Mouse (Mus musculus) embryonic facial prominence, embryonic 12.5 days (tissue): ENCODE results near the gene Zfp143. TPM values are rescaled to one million over a fixed set of nuclear protein-coding genes. Genes with fewer than 3 reads are reported as not detected.
"Not testable (repeated sequence)": the region's sequence is repeated elsewhere in the genome, so short reads cannot be mapped to it uniquely, and the experiment has no call there.

Source experiments
- ATAC-seq: fragments of 200-750 bp; cut with Nextera tagmentation; 2 replicates; pipeline ENCODE4 v1.8.0; 2017; ENCODE audit not compliant: insufficient number of reproducible peaks, insufficient read depth, low FRiP score, low TSS enrichment
- H3K27ac ChIP-seq: fragments of 300-500 bp; sonication (generic); 2 replicates; pipeline ENCODE4 v1.5.1; 2016; ENCODE audit warnings: mild to moderate bottlenecking
- H3K27me3 ChIP-seq: fragments of 300-500 bp; sonication (generic); 2 replicates; pipeline ENCODE4 v1.6.1; 2016; ENCODE audit warnings: mild to moderate bottlenecking, moderate library complexity
- H3K36me3 ChIP-seq: fragments of 300-500 bp; sonication (generic); 2 replicates; pipeline ENCODE4 v1.6.1; 2016; ENCODE audit warnings: mild to moderate bottlenecking
- H3K4me1 ChIP-seq: fragments of 300-500 bp; sonication (generic); 2 replicates; pipeline ENCODE4 v1.6.1; 2016
- H3K4me2 ChIP-seq: fragments of 300-500 bp; sonication (generic); replicated peaks from 2 replicates; pipeline ENCODE4 v1.6.1; 2016; ENCODE audit warnings: mild to moderate bottlenecking, moderate library complexity
- H3K4me3 ChIP-seq: fragments of 300-500 bp; sonication (generic); 2 replicates; pipeline ENCODE4 v1.5.1; 2016; ENCODE audit warnings: mild to moderate bottlenecking
- H3K9ac ChIP-seq: fragments of 300-500 bp; sonication (generic); 2 replicates; pipeline ENCODE4 v1.6.1; 2016; ENCODE audit warnings: mild to moderate bottlenecking, moderate library complexity
- H3K9me3 ChIP-seq: fragments of 300-500 bp; sonication (generic); 2 replicates; pipeline ENCODE4 v1.6.1; 2016; ENCODE audit warnings: mild to moderate bottlenecking, moderate library complexity
- WGBS: fragments of 180-500 bp; shearing (Covaris S2); methylation state at CpG from one replicate; pipeline ENCODE4 v1.1.7; 2016; 5-methylcytosine and 5-hydroxymethylcytosine counted together
- polyA plus RNA-seq: library from polyadenylated mRNA; unstranded; fragments of >200 nt; fragmentation: Nextera tagmentation; extraction: Ambion mirVana; gene quantifications from 2 replicates; pipeline ENCODE4 v1.2.1, GENCODE M21; 2016

Zfp143 gene
- polyA plus RNA-seq, 1 experiment from 2014 or later, result 21.8 TPM

DNA sequence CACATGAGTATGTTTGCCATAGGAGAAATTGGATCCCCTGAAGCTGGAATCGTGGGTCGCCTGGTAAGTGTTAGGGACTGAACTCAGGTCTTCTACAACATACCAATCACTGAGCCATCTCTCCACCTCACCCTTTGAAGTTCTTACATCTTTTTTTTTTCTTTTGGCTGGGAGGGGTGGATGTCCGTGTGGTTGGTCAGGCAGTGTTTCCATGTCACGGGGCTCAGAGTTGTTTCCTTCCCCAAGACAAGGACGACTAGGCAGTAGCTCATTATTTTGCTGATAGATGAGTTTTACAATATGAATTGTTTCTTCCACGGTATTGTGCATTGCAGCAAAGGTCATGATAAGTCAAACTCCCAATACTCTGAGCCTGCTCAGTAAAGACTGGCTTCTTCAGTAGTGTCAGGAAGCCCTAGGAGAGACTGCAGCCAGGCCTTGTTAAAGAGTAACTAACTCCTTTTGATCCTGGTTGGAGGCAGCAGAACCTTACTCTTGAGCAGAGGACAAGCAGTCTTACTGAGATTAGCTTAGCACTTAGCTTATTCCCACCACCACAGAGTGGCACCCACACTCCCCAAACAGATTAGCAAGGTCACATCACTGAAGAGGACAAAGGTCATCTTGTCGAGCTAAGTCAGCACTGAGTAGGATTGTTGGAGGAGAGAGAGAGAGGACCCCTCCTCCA, 36.2 kb downstream of the Zfp143 start:
- Histone ChIP-seq H3K4me3 (no peak overlapping the region), H3K36me3 (peaks cover 50% of the 10 kb centered on the region), H3K9ac (no peak overlapping the region), H3K27ac (no peak overlapping the region), H3K4me2 (no peak overlapping the region), H3K27me3 (no peaks in the 10 kb centered on the region), H3K9me3 (no peaks in the 10 kb centered on the region), H3K4me1 (0 out of 2 replicates have a peak, but pooled peaks cover 3% of the 10 kb centered on the region)
- ATAC-seq, result no peak
- WGBS, result 62% methylated on average over 7 of the region's 7 CpGs

DNA sequence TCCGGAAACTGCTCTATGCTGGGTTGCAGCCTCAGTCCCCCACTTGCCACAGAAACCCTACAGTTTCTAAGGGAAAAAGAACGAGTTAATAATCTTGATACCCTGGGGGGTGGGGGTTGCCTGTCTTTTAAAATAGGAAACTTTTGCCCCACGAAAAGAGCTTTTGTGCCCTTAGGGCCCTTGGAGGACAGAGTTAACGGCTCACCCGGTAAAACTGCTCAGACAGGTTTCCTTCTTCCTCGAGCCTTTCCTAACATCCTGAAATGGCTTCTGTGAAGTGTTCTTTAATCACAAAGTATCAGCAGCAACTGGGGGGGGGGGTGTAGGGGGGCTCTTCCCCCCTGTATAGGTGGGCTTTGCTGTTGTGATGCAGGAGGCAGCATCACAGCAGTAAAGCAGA, 39.8 kb downstream of the Zfp143 start:
- peaks cover 17% of the 10 kb centered on the region for H3K36me3 ChIP-seq
- no peaks in the 10 kb centered on the region for H3K9me3 ChIP-seq
- no peak overlapping the region for H3K4me2 ChIP-seq
- no peak overlapping the region for H3K27ac ChIP-seq
- H3K4me1 ChIP-seq, result 0 out of 2 replicates have a peak, but pooled peaks cover 3% of the 10 kb centered on the region
- no peak overlapping the region for H3K9ac ChIP-seq
- WGBS, result 19% methylated on average over 6 of the region's 6 CpGs
- H3K4me3 ChIP-seq, result no peak overlapping the region
- no peak for ATAC-seq
- H3K27me3 ChIP-seq, result no peaks in the 10 kb centered on the region

DNA sequence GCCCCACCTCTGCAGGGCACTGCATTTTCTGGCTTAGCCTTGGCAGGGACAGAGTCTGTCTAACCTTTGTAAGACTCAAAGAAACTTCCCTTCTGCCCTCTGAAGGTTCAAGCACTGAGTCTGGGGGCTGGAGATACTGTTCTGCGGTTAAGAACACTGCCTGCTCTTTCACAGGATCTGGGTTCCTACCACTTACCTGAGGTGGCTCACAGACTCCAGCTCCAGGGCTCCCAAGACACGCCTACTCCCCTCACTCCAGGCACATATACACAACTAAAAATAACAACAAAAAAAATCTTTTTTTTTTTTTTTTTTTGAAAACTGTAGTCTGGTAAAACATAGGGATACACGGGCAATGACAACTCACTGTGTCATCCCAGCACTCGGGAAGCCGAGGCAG, 40.2 kb downstream of the Zfp143 start:
- H3K9me3 ChIP-seq, result no peaks in the 10 kb centered on the region
- no peak overlapping the region for H3K9ac ChIP-seq
- no peak for ATAC-seq
- peaks cover 13% of the 10 kb centered on the region; the same call in 1 of the 2 replicates for H3K36me3 ChIP-seq
- WGBS, result 59% methylated on average over 5 of the region's 5 CpGs
- no peak overlapping the region for H3K27ac ChIP-seq
- H3K27me3 ChIP-seq, result no peaks in the 10 kb centered on the region
- 0 out of 2 replicates have a peak, but pooled peaks cover 3% of the 10 kb centered on the region for H3K4me1 ChIP-seq
- no peak overlapping the region for H3K4me2 ChIP-seq
- no peak overlapping the region for H3K4me3 ChIP-seq

DNA sequence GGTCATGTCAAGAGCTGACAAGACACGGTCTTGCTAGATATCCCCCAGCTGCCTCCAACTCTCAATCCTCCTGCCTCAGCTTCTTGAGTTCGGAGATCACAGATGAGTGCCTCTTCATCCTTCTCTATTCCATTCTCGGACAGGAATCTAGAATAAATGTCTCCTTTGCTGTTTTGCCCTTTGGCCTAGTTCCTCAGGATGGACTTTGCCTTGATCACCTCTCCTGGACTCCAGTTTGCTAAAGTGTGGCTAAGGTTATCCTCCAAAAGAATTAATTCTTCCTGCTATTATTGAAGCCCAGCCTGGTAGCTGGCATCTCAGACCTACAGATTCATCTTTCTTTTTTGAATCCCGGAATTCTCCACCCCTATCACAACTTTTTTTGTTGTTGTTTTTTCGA, 44.0 kb downstream of the Zfp143 start:
- H3K36me3 ChIP-seq, result no peaks in the 10 kb centered on the region
- H3K4me2 ChIP-seq, result no peak overlapping the region
- no peak for ATAC-seq
- H3K9ac ChIP-seq, result no peak overlapping the region
- no peaks in the 10 kb centered on the region for H3K9me3 ChIP-seq
- H3K4me3 ChIP-seq, result no peak overlapping the region
- 85% methylated on average over 5 of the region's 5 CpGs for WGBS
- no peak overlapping the region for H3K27ac ChIP-seq
- peaks cover 12% of the 10 kb centered on the region for H3K4me1 ChIP-seq
- no peaks in the 10 kb centered on the region for H3K27me3 ChIP-seq

DNA sequence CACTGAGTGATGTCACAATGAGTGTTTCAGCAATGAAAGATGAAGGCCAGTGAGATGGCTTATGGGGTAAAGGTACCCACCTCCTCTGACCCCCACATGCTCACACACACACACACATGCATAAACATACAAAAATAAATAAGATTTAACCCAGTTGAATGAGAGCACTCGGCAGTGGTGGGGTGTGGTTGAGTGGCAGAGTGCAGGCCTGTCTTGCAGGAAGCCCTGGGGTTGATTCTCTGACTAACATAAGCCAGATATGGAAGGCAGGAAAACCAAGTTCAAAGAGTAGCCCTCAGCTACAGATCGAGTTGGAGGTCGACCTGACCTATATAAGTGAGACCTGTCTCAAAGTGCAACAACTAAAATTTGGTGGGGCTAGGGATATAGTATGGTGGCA, 45.6 kb downstream of the Zfp143 start:
- no peak for ATAC-seq
- no peaks in the 10 kb centered on the region for H3K9me3 ChIP-seq
- no peak overlapping the region for H3K27ac ChIP-seq
- H3K36me3 ChIP-seq, result no peaks in the 10 kb centered on the region
- H3K4me3 ChIP-seq, result no peak overlapping the region
- H3K4me1 ChIP-seq, result peaks cover 15% of the 10 kb centered on the region
- H3K9ac ChIP-seq, result no peak overlapping the region
- 54% methylated on average over 3 of the region's 3 CpGs for WGBS
- no peak overlapping the region for H3K4me2 ChIP-seq
- H3K27me3 ChIP-seq, result no peaks in the 10 kb centered on the region

DNA sequence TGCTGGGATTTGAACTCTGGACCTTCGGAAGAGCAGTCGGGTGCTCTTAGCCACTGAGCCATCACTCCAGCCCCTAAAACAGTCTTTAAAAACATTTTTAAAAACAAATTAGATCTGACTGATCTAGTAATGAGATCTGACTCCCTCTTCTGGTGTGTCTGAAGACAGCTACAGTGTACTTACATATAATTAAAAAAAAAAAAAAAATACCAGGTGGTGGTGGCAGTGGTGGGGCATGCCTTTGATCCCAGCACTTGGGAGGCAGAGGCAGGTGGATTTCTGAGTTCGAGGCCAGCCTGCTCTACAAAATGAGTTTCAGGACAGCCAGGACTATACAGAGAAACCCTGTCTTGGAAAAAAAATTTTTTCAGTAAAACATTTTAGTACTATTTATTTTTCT, 47.5 kb downstream of the Zfp143 start:
- 90% methylated on average over 3 of the region's 3 CpGs for WGBS
- not testable (repeated sequence) for H3K36me3 ChIP-seq, H3K4me2 ChIP-seq, H3K9me3 ChIP-seq, H3K4me3 ChIP-seq, ATAC-seq, H3K27me3 ChIP-seq, H3K27ac ChIP-seq, H3K9ac ChIP-seq
- H3K4me1 ChIP-seq, result peaks cover 15% of the 10 kb centered on the region

DNA sequence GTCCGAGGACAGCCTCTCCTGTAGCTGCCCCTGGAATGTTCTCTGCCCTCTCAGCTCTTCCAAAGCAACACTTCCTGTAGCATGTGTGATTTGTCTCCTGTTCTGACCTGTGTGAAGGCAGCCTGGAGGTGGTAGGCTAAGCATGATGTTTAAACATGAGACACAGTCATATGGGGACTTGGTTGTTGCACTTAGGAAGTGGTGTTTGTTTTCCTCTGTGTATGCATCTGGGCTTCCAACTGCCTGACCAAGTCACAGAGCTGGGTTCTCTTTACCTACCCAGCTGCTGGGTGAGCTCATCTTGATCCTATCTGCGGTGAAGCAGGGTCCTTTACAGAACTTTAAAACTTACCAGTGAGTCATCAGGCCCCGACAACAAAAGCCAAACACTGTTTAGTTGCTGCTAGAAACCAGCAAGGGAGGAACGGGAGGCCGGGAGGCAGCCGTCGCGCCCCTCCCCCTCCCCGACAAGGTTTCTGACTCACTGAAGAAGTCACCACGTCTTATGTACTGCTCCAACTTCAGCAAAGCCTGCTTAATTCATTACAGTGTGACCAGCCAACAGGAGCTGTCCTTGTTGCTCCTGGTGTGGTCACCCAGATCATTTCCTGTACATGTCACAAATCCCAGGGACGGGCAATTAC, 48.1 kb downstream of the Zfp143 start:
- WGBS, result 9% methylated on average over 11 of the region's 11 CpGs
- H3K9me3 ChIP-seq, result no peaks in the 10 kb centered on the region
- no peaks in the 10 kb centered on the region for H3K27me3 ChIP-seq
- 0 out of 2 replicates have a peak overlapping the region, but pooled peaks have one; percentile 5 for H3K9ac ChIP-seq
- no peak for ATAC-seq
- H3K36me3 ChIP-seq, result no peaks in the 10 kb centered on the region
- H3K4me1 ChIP-seq, result peaks cover 15% of the 10 kb centered on the region
- peak overlapping the region; percentile 30; the same call in 1 of the 2 replicates for H3K27ac ChIP-seq
- H3K4me3 ChIP-seq, result no peak overlapping the region
- H3K4me2 ChIP-seq, result peak overlapping the region; percentile 36

DNA sequence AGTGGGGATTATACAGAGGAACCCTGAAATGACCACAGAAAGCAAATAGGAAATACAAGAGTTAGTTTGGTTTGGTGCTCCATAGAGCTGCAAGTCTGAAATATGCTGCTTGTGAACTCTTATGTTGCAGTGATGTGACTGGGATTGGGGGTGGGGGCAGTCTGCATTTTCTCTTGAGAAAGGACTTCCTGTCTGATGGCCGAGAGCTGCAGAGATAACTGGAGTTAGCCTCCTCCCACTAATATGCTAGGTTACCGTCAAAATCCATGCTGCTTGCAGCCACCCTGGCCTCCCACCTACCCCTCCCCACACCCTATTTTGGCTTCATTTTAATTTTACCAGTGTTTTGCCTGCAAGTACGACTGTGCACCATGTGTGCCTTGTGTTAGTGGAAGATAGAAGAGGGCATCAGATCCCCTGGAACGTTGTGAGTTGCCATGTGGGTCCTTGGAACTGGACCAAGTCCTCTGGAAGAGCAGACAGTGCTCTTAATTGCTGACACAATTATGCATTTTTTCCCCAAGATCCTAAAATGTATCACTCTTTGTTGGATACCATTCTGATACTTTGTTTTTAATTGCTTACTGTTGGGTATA, 49.1 kb downstream of the Zfp143 start:
- Histone ChIP-seq H3K4me3 (no peak overlapping the region), H3K27ac (no peak overlapping the region), H3K9ac (no peak overlapping the region), H3K4me2 (no peak overlapping the region), H3K9me3 (no peaks in the 10 kb centered on the region), H3K4me1 (peaks cover 19% of the 10 kb centered on the region), H3K27me3 (no peaks in the 10 kb centered on the region), H3K36me3 (no peaks in the 10 kb centered on the region)
- 51% methylated on average over 4 of the region's 4 CpGs for WGBS
- ATAC-seq, result no peak

DNA sequence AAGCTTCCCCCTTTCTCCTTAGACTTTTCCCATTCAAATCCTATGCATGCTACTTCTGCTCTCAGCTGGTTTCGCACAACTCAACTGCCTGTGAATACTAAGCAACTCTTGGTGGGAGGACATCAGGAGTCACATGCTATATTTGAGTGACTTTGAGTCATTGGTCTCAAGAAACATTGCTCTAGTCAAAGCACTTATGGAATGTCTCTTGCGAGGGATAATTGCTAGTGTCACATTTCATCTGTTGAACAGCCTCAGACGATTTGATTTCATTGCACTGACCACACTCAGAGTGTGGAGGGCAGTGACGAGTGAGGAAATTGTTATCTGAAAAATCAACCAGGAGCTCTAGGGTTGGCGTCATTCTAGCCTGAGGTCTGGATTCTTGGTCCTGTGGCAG, 53.7 kb downstream of the Zfp143 start:
- ATAC-seq, result no peak
- Histone ChIP-seq H3K9ac (no peak overlapping the region), H3K36me3 (no peaks in the 10 kb centered on the region), H3K4me1 (peaks cover 12% of the 10 kb centered on the region), H3K9me3 (no peaks in the 10 kb centered on the region), H3K4me2 (no peak overlapping the region), H3K27me3 (no peaks in the 10 kb centered on the region), H3K27ac (no peak overlapping the region), H3K4me3 (no peak overlapping the region)
- WGBS, result 25% methylated on average over 5 of the region's 5 CpGs

DNA sequence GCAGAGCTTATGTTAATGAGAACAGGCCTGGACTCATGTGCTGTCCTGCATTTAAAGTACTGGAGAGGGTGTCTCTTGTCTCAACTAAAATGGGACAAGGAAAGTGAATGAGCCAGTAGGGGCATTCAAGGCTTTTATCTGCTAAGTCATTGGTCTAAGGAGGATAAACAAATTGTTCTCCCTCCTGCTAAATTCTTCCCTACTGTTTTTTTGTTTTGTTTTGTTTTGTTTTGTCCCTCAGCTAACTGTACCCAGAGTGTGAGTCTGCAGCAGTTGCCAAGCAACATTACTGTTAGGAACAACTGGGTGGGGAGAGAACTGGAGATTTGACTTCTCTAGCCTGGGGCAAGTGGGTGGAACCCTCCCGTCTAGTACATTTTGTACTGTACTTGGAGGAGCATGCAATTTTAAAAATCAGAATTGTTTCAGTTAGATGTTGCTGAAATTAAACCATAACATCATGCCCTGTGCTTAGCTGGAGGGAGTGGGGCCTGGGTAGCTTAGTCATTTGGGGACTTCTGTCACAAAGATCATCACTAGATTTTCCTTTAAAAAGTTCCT, 55.8 kb downstream of the Zfp143 start:
- Histone ChIP-seq H3K9ac (no peak overlapping the region), H3K4me3 (no peak overlapping the region), H3K27ac (0 out of 2 replicates have a peak overlapping the region, but pooled peaks have one; percentile 11), H3K36me3 (no peaks in the 10 kb centered on the region), H3K4me1 (peaks cover 7% of the 10 kb centered on the region; the same call in 1 of the 2 replicates), H3K9me3 (no peaks in the 10 kb centered on the region), H3K27me3 (no peaks in the 10 kb centered on the region), H3K4me2 (no peak overlapping the region)
- no peak for ATAC-seq
- WGBS, result 24% methylated on average over 1 of the region's 1 CpGs

DNA sequence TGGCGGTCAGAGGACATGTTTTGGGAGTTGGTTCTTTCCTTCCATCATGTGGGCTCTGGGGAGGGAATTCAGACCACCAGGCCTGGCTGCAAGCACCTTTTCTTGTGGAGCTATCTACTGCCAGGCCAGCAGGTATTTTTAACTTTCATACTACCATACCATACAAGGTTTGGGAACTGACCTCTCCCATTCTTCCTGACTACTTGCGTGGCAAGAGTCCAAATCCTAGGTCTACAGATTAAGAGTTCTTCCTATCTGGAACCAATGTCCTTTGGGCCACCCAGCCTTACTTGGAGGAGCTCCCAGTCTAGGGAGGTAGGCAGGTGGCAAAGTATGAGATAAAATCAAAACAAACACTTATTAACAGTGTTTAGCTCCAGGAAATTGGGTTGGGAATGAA, 57.4 kb downstream of the Zfp143 start:
- ATAC-seq, result no peak
- 88% methylated on average over 2 of the region's 2 CpGs for WGBS
- Histone ChIP-seq H3K4me2 (no peak overlapping the region), H3K4me1 (peaks cover 7% of the 10 kb centered on the region; the same call in 1 of the 2 replicates), H3K36me3 (no peaks in the 10 kb centered on the region), H3K9ac (no peak overlapping the region), H3K27ac (no peak overlapping the region), H3K27me3 (no peaks in the 10 kb centered on the region), H3K9me3 (no peaks in the 10 kb centered on the region), H3K4me3 (no peak overlapping the region)
